Mouse (Mus musculus): ENCODE results near the gene Dennd1b. TPM values are rescaled to one million over a fixed set of nuclear protein-coding genes. Genes with fewer than 3 reads are reported as not detected.

The Dennd1b gene
- total and polyA plus RNA-seq, 3 experiments: 8.0 to 8.9 (median 8.0) TPM

DNA sequence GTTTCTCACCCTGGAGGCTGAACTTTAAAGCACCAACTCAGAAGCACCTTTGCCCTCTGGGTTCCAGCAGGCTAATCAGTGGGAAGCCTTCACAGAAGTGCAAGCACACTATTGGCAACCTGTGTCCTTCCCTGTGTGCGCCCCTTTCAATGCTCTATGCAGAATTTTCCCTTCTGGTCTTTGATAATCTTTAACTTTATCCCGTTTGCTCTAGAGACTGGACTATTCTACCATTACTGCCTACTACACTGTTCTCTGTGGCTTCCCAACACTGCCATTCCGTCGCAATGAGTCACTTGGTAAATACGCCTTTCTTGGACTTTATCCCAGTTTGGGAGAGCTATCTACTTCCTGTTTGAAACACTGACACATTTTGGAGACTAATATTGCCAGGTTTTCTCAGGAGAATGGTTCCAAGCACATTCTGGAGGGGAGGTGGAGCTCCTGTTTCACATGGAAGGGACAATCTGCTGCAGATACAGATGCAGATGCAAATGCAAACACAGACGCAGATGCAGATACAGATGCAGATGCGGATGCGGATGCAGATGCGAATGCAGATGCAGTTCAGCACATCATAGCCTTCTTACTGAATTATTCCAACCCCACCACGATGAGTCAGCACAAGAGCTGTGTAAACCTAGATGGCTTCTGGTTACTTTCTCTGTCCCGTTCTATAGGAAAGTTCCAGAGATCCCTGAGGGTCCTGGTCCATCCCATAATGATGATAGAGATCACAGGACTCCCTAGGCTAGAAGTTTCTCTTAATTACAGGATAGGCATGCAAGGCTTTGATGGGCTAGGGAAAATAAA, 34.4 kb upstream of the Dennd1b start:
- no peak overlapping the region for H3K27ac ChIP-seq (ENCODE audit: insufficient read depth, low read depth)
- in situ Hi-C loops (cut with MboI; ENCODE audit: low pct_ligation_motif_present, low pct_unique_long_range_greater_than_20kb, low sequenced_read_pairs): no loop called here
- no peaks in the 10 kb centered on the region for H3K79me2 ChIP-seq (replicated peaks; ENCODE audit: control insufficient read depth, extremely low read depth, insufficient read depth, poor library complexity, severe bottlenecking)
- H3K27me3 ChIP-seq (replicated peaks): no peaks in the 10 kb centered on the region
- DNase-seq (ENCODE audit: extremely low read depth): no peak
- no peaks in the 10 kb centered on the region for H3K36me3 ChIP-seq (replicated peaks in 1 of 2; ENCODE audit: control insufficient read depth in 1 of 2, insufficient read depth in 1 of 2, low read length in 1 of 2)
- TF ChIP-seq MAX (IDR thresholded peaks at IDR 0.05; ENCODE audit: low read length): no peak
- H3K4me2 ChIP-seq (ENCODE audit: insufficient read depth, low read depth, poor library complexity, severe bottlenecking): no peak overlapping the region
- H3K9ac ChIP-seq (ENCODE audit: insufficient read depth, low read depth): no peak overlapping the region
- dilution Hi-C loops (cut with MboI; ENCODE audit: extremely low pct_ligation_motif_present, extremely low pct_unique_long_range_greater_than_20kb, low sequenced_read_pairs): no loop called here
- peaks cover 0 to 10% of the 10 kb centered on the region in 2 experiments; a peak in 1 of 4 replicates for H3K4me1 ChIP-seq (ENCODE audit: control insufficient read depth in 1 of 2, insufficient read depth in 2 of 2)
- H3K4me3 ChIP-seq (replicated peaks in 1 of 3; ENCODE audit: low read depth in 2 of 3, low read length in 2 of 3, poor library complexity in 1 of 3): no peak overlapping the region
- H3K9me3 ChIP-seq (replicated peaks; ENCODE audit: low read length): no peaks in the 10 kb centered on the region

DNA sequence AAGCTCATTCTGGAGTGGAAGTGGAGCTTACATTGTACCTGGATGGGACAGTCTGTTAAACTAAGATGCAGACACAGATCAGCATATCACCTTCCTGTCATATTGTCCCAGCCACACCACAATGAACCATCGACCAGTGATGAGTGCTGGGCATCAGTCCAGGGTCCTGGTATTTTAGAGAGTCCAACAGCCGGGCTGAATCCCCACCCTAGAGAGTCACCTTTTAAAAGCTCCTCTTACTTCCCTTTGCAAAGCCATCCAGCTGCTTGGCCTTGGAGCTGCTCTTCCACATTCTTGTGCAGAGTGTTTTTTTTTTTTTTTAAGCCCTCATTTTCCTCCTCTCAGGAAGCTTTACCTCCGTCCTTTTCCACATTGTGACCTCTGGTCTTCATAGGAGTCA, 33.2 kb upstream of the Dennd1b start:
- Histone ChIP-seq H3K4me1 (ENCODE audit: control insufficient read depth in 1 of 2, insufficient read depth in 2 of 2) (peaks cover 0 to 4% of the 10 kb centered on the region in 2 experiments; a peak in 1 of 4 replicates), H3K27me3 (replicated peaks) (no peaks in the 10 kb centered on the region), H3K9ac (ENCODE audit: insufficient read depth, low read depth) (no peak overlapping the region), H3K9me3 (replicated peaks; ENCODE audit: low read length) (no peaks in the 10 kb centered on the region), H3K27ac (ENCODE audit: insufficient read depth, low read depth) (no peak overlapping the region), H3K36me3 (replicated peaks in 1 of 2; ENCODE audit: control insufficient read depth in 1 of 2, insufficient read depth in 1 of 2, low read length in 1 of 2) (no peaks in the 10 kb centered on the region), H3K4me2 (ENCODE audit: insufficient read depth, low read depth, poor library complexity, severe bottlenecking) (no peak overlapping the region), H3K79me2 (replicated peaks; ENCODE audit: control insufficient read depth, extremely low read depth, insufficient read depth, poor library complexity, severe bottlenecking) (no peaks in the 10 kb centered on the region), H3K4me3 (replicated peaks in 1 of 3; ENCODE audit: low read depth in 2 of 3, low read length in 2 of 3, poor library complexity in 1 of 3) (no peak overlapping the region)
- no peak for TF ChIP-seq ZKSCAN1 (IDR thresholded peaks at IDR 0.05; ENCODE audit: borderline replicate concordance, low read depth, low read length)
- TF ChIP-seq SIN3A (IDR thresholded peaks at IDR 0.05; ENCODE audit: low read length): no peak
- no peak for TF ChIP-seq TCF12 (IDR thresholded peaks at IDR 0.05; ENCODE audit: low read depth, low read length)
- no peak for TF ChIP-seq MAX (IDR thresholded peaks at IDR 0.05; ENCODE audit: low read length)
- TF ChIP-seq MAFK (IDR thresholded peaks at IDR 0.05; ENCODE audit: insufficient replicate concordance, low read length): no peak
- no peak for TF ChIP-seq JUN (IDR thresholded peaks at IDR 0.05; ENCODE audit: insufficient read depth, low read depth, low read length)
- no peak for TF ChIP-seq TBP (conservative IDR thresholded peaks at IDR 0.05; ENCODE audit: low read depth, low read length)
- TF ChIP-seq MEF2A (IDR thresholded peaks at IDR 0.05; ENCODE audit: borderline replicate concordance, low read depth, low read length): no peak
- no peak for TF ChIP-seq NELFE (IDR thresholded peaks at IDR 0.05; ENCODE audit: low read depth, low read length)
- TF ChIP-seq SMC3 (IDR thresholded peaks at IDR 0.05; ENCODE audit: low read depth, low read length): no peak
- no peak for TF ChIP-seq GABPA (IDR thresholded peaks at IDR 0.05; ENCODE audit: insufficient replicate concordance, low read depth, low read length)
- no peak for TF ChIP-seq E2F4 (IDR thresholded peaks at IDR 0.05; ENCODE audit: insufficient replicate concordance, low read depth, low read length)
- no peak for TF ChIP-seq USF1 (IDR thresholded peaks at IDR 0.05; ENCODE audit: low read depth, low read length)
- no peak for TF ChIP-seq USF2 (conservative IDR thresholded peaks at IDR 0.05; ENCODE audit: low read depth, low read length)
- no peak for TF ChIP-seq KAT2A (IDR thresholded peaks at IDR 0.05; ENCODE audit: insufficient replicate concordance, low read length)
- TF ChIP-seq CTCF (conservative IDR thresholded peaks at IDR 0.05 in 1 of 2, IDR thresholded peaks at IDR 0.05 in 1 of 2; ENCODE audit: low read depth in 2 of 2, low read length in 2 of 2): no peak
- dilution Hi-C loops (cut with MboI; ENCODE audit: extremely low pct_ligation_motif_present, extremely low pct_unique_long_range_greater_than_20kb, low sequenced_read_pairs) (no loop called here), in situ Hi-C loops (cut with MboI; ENCODE audit: low pct_ligation_motif_present, low pct_unique_long_range_greater_than_20kb, low sequenced_read_pairs) (no loop called here)
- DNase-seq (ENCODE audit: extremely low read depth): no peak
